Mouse (Mus musculus) splenic B cell, adult 2 months (primary cell): Measurements from ENCODE around the gene Pgr.

Experiments used
- DNase-seq: peaks from one replicate; pipeline ENCODE4 v3.0.0-alpha.2; 2011; ENCODE audit warnings: low read depth, low spot score
- H3K27me3 ChIP-seq: 2 replicates; pipeline ENCODE4 v1.6.1; 2012; ENCODE audit warnings: mild to moderate bottlenecking, low read length, moderate library complexity, mixed read lengths; ENCODE audit not compliant: control insufficient read depth, poor library complexity, insufficient read depth, severe bottlenecking
- H3K36me3 ChIP-seq: 2 replicates; pipeline ENCODE4 v1.6.1; 2012; ENCODE audit warnings: mild to moderate bottlenecking, low read length, moderate library complexity, mixed read lengths; ENCODE audit not compliant: control insufficient read depth, poor library complexity, insufficient read depth, severe bottlenecking

The Pgr gene

GRCm38 (mm10) chr9:8982315-8982714 is 82.7 kb downstream of the Pgr start:
- Histone ChIP-seq H3K36me3 (no peaks in the 10 kb centered on the region), H3K27me3 (no peaks in the 10 kb centered on the region)
- no peak for DNase-seq

- Histone ChIP-seq H3K36me3 (no peaks in the 10 kb centered on the region), H3K27me3 (no peaks in the 10 kb centered on the region)
- DNase-seq, result no peak
Observed at GRCm38 (mm10) chr9:8996494-8996893, 96.9 kb downstream of the Pgr start.

- Histone ChIP-seq H3K36me3 (no peaks in the 10 kb centered on the region), H3K27me3 (no peaks in the 10 kb centered on the region)
- DNase-seq, result no peak
Observed at GRCm38 (mm10) chr9:9001170-9001569, 101.5 kb downstream of the Pgr start.

- no peak for DNase-seq
- H3K36me3 ChIP-seq, result no peaks in the 10 kb centered on the region
- no peaks in the 10 kb centered on the region for H3K27me3 ChIP-seq
Observed at GRCm38 (mm10) chr9:9015108-9015507, 115.5 kb downstream of the Pgr start.
